Mouse (Mus musculus) liver, embryonic 14 days (tissue): Measurements from ENCODE around the gene Cd84. TPM values are rescaled to one million over a fixed set of nuclear protein-coding genes. Genes with fewer than 3 reads are reported as not detected.

Source experiments
- polyA plus RNA-seq: library from polyadenylated mRNA; depleted of rRNA; stranded (reverse); fragments of >200 nt; gene quantifications from 2 replicates; pipeline ENCODE4 v1.2.3, GENCODE M21; 2012; rRNA removed

Cd84 gene
- 3.2 and 4.5 TPM in 2 replicates for polyA plus RNA-seq

GRCm38 (mm10) chr1:171839488-171839887, at the start of gene Cd84:
Gene Cd84, plus strand, starts transcription at chr1:171839697.

DNA sequence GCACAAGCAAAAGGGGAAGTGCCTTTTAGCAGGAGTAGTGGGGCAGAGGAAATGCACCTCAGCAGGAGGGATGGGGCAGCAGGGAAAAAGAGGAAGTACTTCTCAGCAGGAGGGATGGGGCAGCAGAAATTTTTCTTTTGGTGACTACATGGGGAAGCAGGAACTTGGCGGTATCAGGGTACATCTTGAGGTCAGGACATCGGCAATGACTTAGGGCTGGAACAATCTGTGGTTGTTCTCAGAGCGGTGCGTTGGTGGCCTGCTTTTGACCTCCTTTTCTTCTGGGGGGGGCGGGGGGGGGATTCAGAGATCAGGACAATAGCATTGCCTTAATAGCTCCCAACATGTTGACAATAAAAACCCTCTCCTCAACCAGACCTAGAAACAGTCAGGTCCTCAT, 55.9 kb downstream of the Cd84 start, which contains the start of gene Gm10521:
TSS of gene Gm10521 (plus strand) at position 301 of the 400 bp plus-strand sequence.

DNA sequence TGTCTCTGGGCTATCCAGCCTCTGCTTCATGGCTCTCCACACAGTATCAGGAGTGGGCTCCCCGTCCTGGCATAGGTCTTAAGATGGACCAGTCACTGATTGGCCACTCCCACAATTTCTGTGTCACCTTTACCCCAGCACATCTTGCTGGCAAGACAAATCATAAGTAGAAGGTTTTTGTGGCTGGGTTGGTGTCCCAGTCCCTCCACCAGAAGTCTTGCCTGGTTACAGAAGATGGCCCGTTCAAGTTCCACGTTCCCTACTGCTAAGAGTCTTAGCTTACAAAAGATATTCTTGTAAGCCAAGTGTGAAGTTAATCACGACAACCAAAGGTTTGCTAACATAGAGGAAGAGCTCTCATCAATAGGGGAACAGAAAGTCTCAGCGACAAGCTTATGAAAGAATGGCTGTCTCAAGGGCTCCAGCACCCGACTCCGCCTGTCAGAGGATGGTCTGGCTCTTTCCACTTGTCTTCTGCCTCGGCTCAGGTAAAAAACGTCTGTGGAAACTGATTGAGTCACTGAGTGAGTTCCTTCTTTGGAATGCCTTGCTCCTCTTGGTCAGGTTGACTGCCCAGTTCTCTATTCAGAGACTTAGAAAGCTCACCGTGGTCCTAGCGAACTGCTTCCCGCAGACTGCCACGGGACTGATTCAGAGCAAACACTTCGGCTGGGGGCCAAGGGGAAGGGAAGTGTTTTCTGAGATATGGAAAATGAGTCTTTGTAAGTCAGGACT, 78.0 kb downstream of the Cd84 start, which contains the start of gene Slamf6:
TSS of gene Slamf6 (plus strand) at position 211 of the 735 bp plus-strand sequence.

Other genes starting within 250 kb of the Cd84 start
- gene Ly9, start 232.3 kb upstream of the Cd84 start, polyA plus RNA-seq, result 1.1 and 1.5 TPM in 2 replicates
- gene Slamf7, start 186.7 kb upstream of the Cd84 start, polyA plus RNA-seq, result 0.02 and 0.06 TPM in 2 replicates
- 4.7 and 6.8 TPM in 2 replicates for gene Cd48, start 157.7 kb upstream of the Cd84 start, polyA plus RNA-seq
- 1.6 and 1.8 TPM in 2 replicates for gene Slamf1, start 72.6 kb upstream of the Cd84 start, polyA plus RNA-seq
- gene Gm10521, start 56.0 kb downstream of the Cd84 start, polyA plus RNA-seq, result 0.25 and 0.30 TPM in 2 replicates
- gene Slamf6, start 77.8 kb downstream of the Cd84 start, polyA plus RNA-seq, result 0.19 and 0.33 TPM in 2 replicates
- gene Vangl2, start 188.7 kb downstream of the Cd84 start, polyA plus RNA-seq, result 0.68 and 0.74 TPM in 2 replicates
- gene Nhlh1, start 217.9 kb downstream of the Cd84 start, polyA plus RNA-seq, result not detected in 2 replicates
- 31.2 and 31.6 TPM in 2 replicates for gene Copa, start 242.8 kb downstream of the Cd84 start, polyA plus RNA-seq
- 20.5 and 24.1 TPM in 2 replicates for gene Ncstn, start 243.1 kb downstream of the Cd84 start, polyA plus RNA-seq